Mouse (Mus musculus) cerebellum, adult 2 months (tissue): Measurements from ENCODE around the gene Rab5b. TPM values are rescaled to one million over a fixed set of nuclear protein-coding genes. Genes with fewer than 3 reads are reported as not detected.

ENCODE experiments used
- DNase-seq, 2 experiments: peaks; one replicate each; pipeline ENCODE4 v3.0.0; 2021
- H3K27ac ChIP-seq: fragments of 200-500 bp; 2 replicates; pipeline ENCODE4 v1.5.1; 2012; ENCODE audit warnings: low read length, control low read depth, inconsistent platforms; ENCODE audit not compliant: insufficient read depth
- H3K27me3 ChIP-seq: fragments of 200-500 bp; 2 replicates; pipeline ENCODE4 v1.6.1; 2012; ENCODE audit warnings: inconsistent platforms, mild to moderate bottlenecking, low read length, moderate library complexity; ENCODE audit not compliant: control insufficient read depth, insufficient read depth
- H3K4me1 ChIP-seq: fragments of 200-500 bp; 2 replicates; pipeline ENCODE4 v1.6.1; 2011; ENCODE audit warnings: low read length; ENCODE audit not compliant: control insufficient read depth, insufficient read depth
- H3K4me3 ChIP-seq: fragments of 200-500 bp; replicated peaks from 2 replicates; pipeline ENCODE3; 2011; ENCODE audit warnings: mild to moderate bottlenecking, low read depth, low read length, control low read depth; ENCODE audit not compliant: insufficient read depth
- CTCF ChIP-seq: fragments of 200-500 bp; IDR thresholded peaks from 2 replicates; pipeline ENCODE4 v1.5.1; 2011; ENCODE audit warnings: low read depth, mild to moderate bottlenecking, control low read depth, low read length, moderate library complexity, borderline replicate concordance; ENCODE audit not compliant: insufficient read depth
- POLR2A ChIP-seq: fragments of 200-500 bp; IDR thresholded peaks from 2 replicates; pipeline ENCODE4 v1.6.1; 2011; ENCODE audit warnings: low read length, control low read depth, borderline replicate concordance; ENCODE audit not compliant: insufficient read depth
- WGBS: fragments of 180-500 bp; shearing (Covaris S2); methylation state at CpG from one replicate; pipeline ENCODE4 v1.1.7; 2018; 5-methylcytosine and 5-hydroxymethylcytosine counted together
- polyA plus RNA-seq: library from polyadenylated mRNA; depleted of rRNA; stranded (reverse); fragments of >200 nt; gene quantifications from 2 replicates; pipeline ENCODE4 v1.2.3, GENCODE M21; 2012

Gene Rab5b
- polyA plus RNA-seq, 1 experiment: 133 TPM

GRCm38 (mm10) chr10:128663441-128664220, 32.4 kb downstream of the Rab5b start:
- no peak overlapping the region for H3K4me3 ChIP-seq
- H3K27me3 ChIP-seq: no peaks in the 10 kb centered on the region
- H3K4me1 ChIP-seq: no peaks in the 10 kb centered on the region; the same call in 1 of the 2 replicates
- H3K27ac ChIP-seq: no peak overlapping the region
- 73% methylated on average over 5 of the region's 5 CpGs for WGBS
- TF ChIP-seq CTCF: no peak
- no peak for TF ChIP-seq POLR2A
- no peak for DNase-seq

- DNase-seq: no peak
- H3K27ac ChIP-seq: no peak overlapping the region
- H3K4me1 ChIP-seq: no peaks in the 10 kb centered on the region
- TF ChIP-seq POLR2A: no peak
- TF ChIP-seq CTCF: no peak
- H3K27me3 ChIP-seq: no peaks in the 10 kb centered on the region
- H3K4me3 ChIP-seq: no peak overlapping the region
These were observed 33.6 kb downstream of the Rab5b start for GRCm38 (mm10) chr10:128662465-128662864.

GRCm38 (mm10) chr10:128659490-128659889, 36.6 kb downstream of the Rab5b start:
- no peaks in the 10 kb centered on the region for H3K4me1 ChIP-seq
- H3K4me3 ChIP-seq: no peak overlapping the region
- no peaks in the 10 kb centered on the region for H3K27me3 ChIP-seq
- TF ChIP-seq CTCF (no peak), POLR2A (no peak)
- DNase-seq: no peak
- 36% methylated on average over 9 of the region's 9 CpGs for WGBS
- no peak overlapping the region for H3K27ac ChIP-seq

- TF ChIP-seq POLR2A (no peak), CTCF (no peak)
- no peaks in the 10 kb centered on the region for H3K4me1 ChIP-seq
- no peaks in the 10 kb centered on the region for H3K27me3 ChIP-seq
- WGBS: 27% methylated on average over 9 of the region's 9 CpGs
- no peak for DNase-seq
- no peak overlapping the region for H3K4me3 ChIP-seq
- no peak overlapping the region for H3K27ac ChIP-seq
These were observed 38.2 kb downstream of the Rab5b start for GRCm38 (mm10) chr10:128657844-128658243.

- 93% methylated on average over 1 of the region's 1 CpGs for WGBS
- DNase-seq: no peak
- Histone ChIP-seq H3K4me1 (no peaks in the 10 kb centered on the region), H3K27ac (no peak overlapping the region), H3K4me3 (no peak overlapping the region), H3K27me3 (no peaks in the 10 kb centered on the region)
- TF ChIP-seq CTCF (no peak), POLR2A (no peak)
These were observed 39.3 kb downstream of the Rab5b start for GRCm38 (mm10) chr10:128656731-128657130.

- WGBS: 92% methylated on average over 3 of the region's 3 CpGs
- Histone ChIP-seq H3K4me3 (no peak overlapping the region), H3K4me1 (no peaks in the 10 kb centered on the region), H3K27ac (no peak overlapping the region), H3K27me3 (no peaks in the 10 kb centered on the region)
- TF ChIP-seq CTCF: no peak
- no peak for TF ChIP-seq POLR2A
- no peak for DNase-seq
These were observed 40.8 kb downstream of the Rab5b start for GRCm38 (mm10) chr10:128655254-128655653.

GRCm38 (mm10) chr10:128653866-128654265, 42.2 kb downstream of the Rab5b start:
- no peaks in the 10 kb centered on the region for H3K4me1 ChIP-seq
- DNase-seq: no peak
- no peak overlapping the region for H3K27ac ChIP-seq
- H3K4me3 ChIP-seq: no peak overlapping the region
- no peaks in the 10 kb centered on the region for H3K27me3 ChIP-seq
- WGBS: 69% methylated on average over 4 of the region's 4 CpGs
- TF ChIP-seq POLR2A (no peak), CTCF (no peak)
